Mouse (Mus musculus): ENCODE data around the gene Gm21830. TPM values are rescaled to one million over a fixed set of nuclear protein-coding genes. Genes with fewer than 3 reads are reported as not detected.
"Not testable (repeated sequence)": the region's sequence is repeated elsewhere in the genome, so short reads cannot be mapped to it uniquely, and the experiment has no call there.

The Gm21830 gene
- polyA plus RNA-seq, 1 experiment, result not detected

- no peak for DNase-seq
- Histone ChIP-seq H3K27me3 (ENCODE audit: control insufficient read depth, insufficient read depth, low read length) (no peaks in the 10 kb centered on the region), H3K36me3 (ENCODE audit: control insufficient read depth, insufficient read depth, low read length) (no peaks in the 10 kb centered on the region), H3K27ac (ENCODE audit: control insufficient read depth, insufficient read depth, low read length) (no peak within 1 kb of the TSS), H3K4me3 (ENCODE audit: control insufficient read depth, insufficient read depth, low read length) (no peak within 1 kb of the TSS), H3K4me1 (replicated peaks; ENCODE audit: control insufficient read depth, insufficient read depth, low read length) (no peaks in the 10 kb centered on the region)
- TF ChIP-seq POLR2A (IDR thresholded peaks at IDR 0.05; ENCODE audit: control insufficient read depth, extremely low read depth, insufficient read depth, low read length, poor library complexity), result no peak
- no peak for TF ChIP-seq CTCF (IDR thresholded peaks at IDR 0.05; ENCODE audit: borderline replicate concordance, control insufficient read depth, extremely low read depth, insufficient read depth, low read length, poor library complexity)
- WGBS, result 82% methylated on average over 3 of the region's 3 CpGs
Measured at GRCm38 (mm10) chr2:67445780-67446179, 32.3 kb downstream of the Gm21830 start, which contains the start of gene Xirp2. Xirp2 (plus strand) TSS chr2:67446002.

- Histone ChIP-seq H3K36me3 (ENCODE audit: control insufficient read depth, insufficient read depth, low read length) (no peaks in the 10 kb centered on the region), H3K27ac (ENCODE audit: control insufficient read depth, insufficient read depth, low read length) (no peak overlapping the region), H3K27me3 (ENCODE audit: control insufficient read depth, insufficient read depth, low read length) (no peaks in the 10 kb centered on the region), H3K4me3 (ENCODE audit: control insufficient read depth, insufficient read depth, low read length) (no peak overlapping the region), H3K4me1 (replicated peaks; ENCODE audit: control insufficient read depth, insufficient read depth, low read length) (no peaks in the 10 kb centered on the region)
- 83% methylated on average over 1 of the region's 1 CpGs for WGBS
- DNase-seq, result no peak
- no peak for TF ChIP-seq CTCF (IDR thresholded peaks at IDR 0.05; ENCODE audit: borderline replicate concordance, control insufficient read depth, extremely low read depth, insufficient read depth, low read length, poor library complexity)
- no peak for TF ChIP-seq POLR2A (IDR thresholded peaks at IDR 0.05; ENCODE audit: control insufficient read depth, extremely low read depth, insufficient read depth, low read length, poor library complexity)
Measured at GRCm38 (mm10) chr2:67446772-67447171, 33.2 kb downstream of the Gm21830 start.

GRCm38 (mm10) chr2:67447206-67447605, 33.7 kb downstream of the Gm21830 start:
- no peak for TF ChIP-seq CTCF (IDR thresholded peaks at IDR 0.05; ENCODE audit: borderline replicate concordance, control insufficient read depth, extremely low read depth, insufficient read depth, low read length, poor library complexity)
- TF ChIP-seq POLR2A (IDR thresholded peaks at IDR 0.05; ENCODE audit: control insufficient read depth, extremely low read depth, insufficient read depth, low read length, poor library complexity), result no peak
- DNase-seq, result no peak
- no peaks in the 10 kb centered on the region for H3K36me3 ChIP-seq (ENCODE audit: control insufficient read depth, insufficient read depth, low read length)
- no peak overlapping the region for H3K27ac ChIP-seq (ENCODE audit: control insufficient read depth, insufficient read depth, low read length)
- H3K27me3 ChIP-seq (ENCODE audit: control insufficient read depth, insufficient read depth, low read length), result no peaks in the 10 kb centered on the region
- H3K4me1 ChIP-seq (replicated peaks; ENCODE audit: control insufficient read depth, insufficient read depth, low read length), result no peaks in the 10 kb centered on the region
- 77% methylated on average over 12 of the region's 12 CpGs for WGBS
- H3K4me3 ChIP-seq (ENCODE audit: control insufficient read depth, insufficient read depth, low read length), result no peak overlapping the region

GRCm38 (mm10) chr2:67460857-67461256, 47.3 kb downstream of the Gm21830 start:
- H3K4me1 ChIP-seq (replicated peaks; ENCODE audit: control insufficient read depth, insufficient read depth, low read length), result no peaks in the 10 kb centered on the region
- DNase-seq, result no peak
- TF ChIP-seq POLR2A (IDR thresholded peaks at IDR 0.05; ENCODE audit: control insufficient read depth, extremely low read depth, insufficient read depth, low read length, poor library complexity) (no peak), CTCF (IDR thresholded peaks at IDR 0.05; ENCODE audit: borderline replicate concordance, control insufficient read depth, extremely low read depth, insufficient read depth, low read length, poor library complexity) (no peak)
- H3K4me3 ChIP-seq (ENCODE audit: control insufficient read depth, insufficient read depth, low read length), result no peak overlapping the region
- H3K27me3 ChIP-seq (ENCODE audit: control insufficient read depth, insufficient read depth, low read length), result no peaks in the 10 kb centered on the region
- no peaks in the 10 kb centered on the region for H3K36me3 ChIP-seq (ENCODE audit: control insufficient read depth, insufficient read depth, low read length)
- WGBS, result 80% methylated on average over 3 of the region's 3 CpGs
- H3K27ac ChIP-seq (ENCODE audit: control insufficient read depth, insufficient read depth, low read length), result no peak overlapping the region

- Histone ChIP-seq H3K36me3 (ENCODE audit: control insufficient read depth, insufficient read depth, low read length) (no peaks in the 10 kb centered on the region), H3K4me3 (ENCODE audit: control insufficient read depth, insufficient read depth, low read length) (no peak overlapping the region), H3K27me3 (ENCODE audit: control insufficient read depth, insufficient read depth, low read length) (no peaks in the 10 kb centered on the region), H3K4me1 (replicated peaks; ENCODE audit: control insufficient read depth, insufficient read depth, low read length) (no peaks in the 10 kb centered on the region), H3K27ac (ENCODE audit: control insufficient read depth, insufficient read depth, low read length) (no peak overlapping the region)
- no peak for DNase-seq
- TF ChIP-seq CTCF (IDR thresholded peaks at IDR 0.05; ENCODE audit: borderline replicate concordance, control insufficient read depth, extremely low read depth, insufficient read depth, low read length, poor library complexity) (no peak), POLR2A (IDR thresholded peaks at IDR 0.05; ENCODE audit: control insufficient read depth, extremely low read depth, insufficient read depth, low read length, poor library complexity) (no peak)
- 86% methylated on average over 7 of the region's 7 CpGs for WGBS
Measured at GRCm38 (mm10) chr2:67467036-67467435, 53.5 kb downstream of the Gm21830 start.

GRCm38 (mm10) chr2:67470030-67470429, 56.5 kb downstream of the Gm21830 start:
- WGBS, result 67% methylated on average over 5 of the region's 5 CpGs
- H3K27me3 ChIP-seq (ENCODE audit: control insufficient read depth, insufficient read depth, low read length); H3K27ac ChIP-seq (ENCODE audit: control insufficient read depth, insufficient read depth, low read length); DNase-seq; H3K4me3 ChIP-seq (ENCODE audit: control insufficient read depth, insufficient read depth, low read length); H3K4me1 ChIP-seq (replicated peaks; ENCODE audit: control insufficient read depth, insufficient read depth, low read length); H3K36me3 ChIP-seq (ENCODE audit: control insufficient read depth, insufficient read depth, low read length): not testable (repeated sequence)

GRCm38 (mm10) chr2:67477753-67478152, 64.2 kb downstream of the Gm21830 start:
- no peak overlapping the region for H3K4me3 ChIP-seq (ENCODE audit: control insufficient read depth, insufficient read depth, low read length)
- no peak overlapping the region for H3K27ac ChIP-seq (ENCODE audit: control insufficient read depth, insufficient read depth, low read length)
- 17% methylated on average over 6 of the region's 6 CpGs for WGBS
- H3K36me3 ChIP-seq (ENCODE audit: control insufficient read depth, insufficient read depth, low read length), result no peaks in the 10 kb centered on the region
- H3K27me3 ChIP-seq (ENCODE audit: control insufficient read depth, insufficient read depth, low read length), result no peaks in the 10 kb centered on the region
- H3K4me1 ChIP-seq (replicated peaks; ENCODE audit: control insufficient read depth, insufficient read depth, low read length), result no peaks in the 10 kb centered on the region
- no peak for DNase-seq
- TF ChIP-seq POLR2A (IDR thresholded peaks at IDR 0.05; ENCODE audit: control insufficient read depth, extremely low read depth, insufficient read depth, low read length, poor library complexity) (no peak), CTCF (IDR thresholded peaks at IDR 0.05; ENCODE audit: borderline replicate concordance, control insufficient read depth, extremely low read depth, insufficient read depth, low read length, poor library complexity) (no peak)

Measured in thymus, adult 2 months (tissue).